Mouse (Mus musculus) megakaryocyte, embryonic 14.5 days (primary cell): ENCODE results near the gene Epha4. TPM values are rescaled to one million over a fixed set of nuclear protein-coding genes. Genes with fewer than 3 reads are reported as not detected.

Experiments used
- H3K27me3 ChIP-seq: replicated peaks from 2 replicates; pipeline ENCODE3; 2012; ENCODE audit warnings: inconsistent platforms
- H3K36me3 ChIP-seq: replicated peaks from 2 replicates; pipeline ENCODE3; 2012; ENCODE audit warnings: low read length, inconsistent platforms, mixed read lengths
- H3K4me1 ChIP-seq: 2 replicates; pipeline ENCODE4 v1.6.1; 2012; ENCODE audit warnings: inconsistent platforms
- H3K4me3 ChIP-seq: replicated peaks from 2 replicates; pipeline ENCODE3; 2012; ENCODE audit warnings: moderate library complexity, mild to moderate bottlenecking, inconsistent platforms
- H3K9me3 ChIP-seq: 2 replicates; pipeline ENCODE4 v1.6.1; 2012; ENCODE audit warnings: inconsistent platforms
- FLI1 ChIP-seq: IDR thresholded peaks from 2 replicates; pipeline ENCODE4 v1.6.1; 2012; ENCODE audit warnings: low read length, inconsistent platforms, mixed read lengths
- GATA1 ChIP-seq: IDR thresholded peaks from 3 replicates; pipeline ENCODE4 v1.6.1; 2012; ENCODE audit warnings: mixed read lengths, low read length, inconsistent platforms, borderline replicate concordance
- polyA plus RNA-seq: library from polyadenylated mRNA; stranded (reverse); fragments of >175 nt; gene quantifications from 2 replicates; pipeline ENCODE4 v1.2.3, GENCODE M21; 2012; ENCODE audit warnings: low replicate concordance; ENCODE audit not compliant: insufficient read depth

The Epha4 gene
- polyA plus RNA-seq, 1 experiment: 0.09 TPM

DNA sequence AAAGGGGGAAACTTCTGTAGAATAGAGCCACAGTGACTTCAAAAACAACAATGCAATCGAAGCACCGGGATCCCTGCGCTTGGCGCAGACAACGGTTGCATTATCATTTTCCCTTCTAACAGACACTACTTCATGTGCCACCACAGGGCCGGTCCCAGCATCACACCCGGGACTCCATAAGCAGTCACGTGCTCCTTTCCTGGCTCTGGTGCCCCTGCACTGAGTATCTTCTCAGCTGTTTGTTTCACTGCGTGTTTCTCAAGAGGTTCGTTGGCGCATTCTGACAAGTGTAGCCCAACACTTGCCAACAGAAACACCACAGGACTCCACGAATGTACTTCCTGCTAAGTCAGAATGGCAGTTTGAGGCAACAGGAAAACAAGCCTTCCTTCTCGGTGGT is 102.6 kb downstream of the Epha4 start:
- Histone ChIP-seq H3K27me3 (no peaks in the 10 kb centered on the region), H3K4me1 (no peaks in the 10 kb centered on the region), H3K9me3 (peaks cover 5% of the 10 kb centered on the region; the same call in 1 of the 2 replicates), H3K4me3 (no peak overlapping the region), H3K36me3 (no peaks in the 10 kb centered on the region)
- TF ChIP-seq FLI1 (no peak), GATA1 (no peak)

DNA sequence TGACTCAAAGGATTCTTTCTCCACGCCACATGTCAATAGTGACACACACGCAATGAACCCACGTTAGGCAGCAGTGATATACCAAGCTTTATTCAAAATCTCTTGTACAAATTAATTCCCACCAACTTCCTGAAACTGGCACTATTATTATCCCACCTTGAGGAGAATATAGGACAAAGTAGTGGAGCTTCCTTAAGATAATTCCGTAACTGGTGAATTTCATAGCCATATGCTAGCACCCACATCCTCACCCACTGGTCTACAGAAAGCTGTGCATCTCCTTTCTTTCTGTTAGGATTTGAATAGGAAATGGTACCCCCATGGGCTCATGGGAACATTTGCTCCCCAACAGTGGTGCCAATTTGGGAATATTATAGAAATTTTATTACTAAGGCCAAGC is 103.7 kb downstream of the Epha4 start:
- no peaks in the 10 kb centered on the region for H3K36me3 ChIP-seq
- H3K9me3 ChIP-seq: peaks cover 5% of the 10 kb centered on the region; the same call in 1 of the 2 replicates
- H3K4me1 ChIP-seq: no peaks in the 10 kb centered on the region
- no peaks in the 10 kb centered on the region for H3K27me3 ChIP-seq
- H3K4me3 ChIP-seq: no peak overlapping the region
- TF ChIP-seq GATA1 (no peak), FLI1 (no peak)

DNA sequence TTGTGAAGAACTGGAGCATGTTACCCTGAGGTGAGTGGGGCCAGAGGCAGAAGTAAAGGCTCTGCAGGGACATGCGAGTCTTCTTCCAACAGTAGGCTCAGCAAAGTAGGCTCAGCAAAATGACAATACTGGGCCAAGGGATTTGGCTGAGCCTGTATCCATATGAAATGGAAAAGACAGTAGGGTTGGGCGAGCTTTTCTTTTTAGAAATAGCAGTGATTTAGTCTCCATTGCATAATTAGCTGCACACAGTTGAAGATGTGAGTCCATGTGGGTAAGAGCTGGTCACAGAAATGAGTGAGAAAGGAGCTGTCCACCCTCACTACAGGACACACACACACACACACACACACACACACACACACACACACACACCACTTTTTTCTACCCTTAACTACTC is 104.2 kb downstream of the Epha4 start:
- TF ChIP-seq GATA1: no peak
- no peak for TF ChIP-seq FLI1
- no peaks in the 10 kb centered on the region for H3K36me3 ChIP-seq

DNA sequence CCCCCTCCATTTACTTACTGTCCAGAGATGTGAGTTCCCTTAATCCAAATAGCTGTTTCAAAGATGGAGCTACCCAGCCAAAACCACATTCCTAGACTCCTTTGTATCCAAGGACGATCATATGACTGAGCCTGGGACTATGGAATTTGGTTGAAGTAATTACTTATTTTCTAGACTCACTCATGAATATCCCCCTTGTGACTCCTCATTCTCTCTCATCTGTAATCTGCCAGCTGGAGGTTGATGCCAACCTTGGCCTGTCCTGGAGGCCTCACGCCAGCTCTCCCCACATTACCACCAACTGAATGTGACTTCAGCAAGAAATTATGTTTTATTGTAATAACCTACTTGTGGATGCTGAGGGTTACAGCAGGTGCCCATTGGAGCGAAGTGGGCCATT is 104.7 kb downstream of the Epha4 start:
- Histone ChIP-seq H3K4me1 (no peaks in the 10 kb centered on the region), H3K4me3 (no peak overlapping the region), H3K9me3 (peaks cover 5% of the 10 kb centered on the region; the same call in 1 of the 2 replicates), H3K36me3 (no peaks in the 10 kb centered on the region), H3K27me3 (no peaks in the 10 kb centered on the region)
- TF ChIP-seq GATA1: no peak

More for the DNA sequence above, 104.2 kb downstream of the Epha4 start:
- no peak overlapping the region for H3K4me3 ChIP-seq
- no peaks in the 10 kb centered on the region for H3K27me3 ChIP-seq
- no peaks in the 10 kb centered on the region for H3K4me1 ChIP-seq
- peaks cover 5% of the 10 kb centered on the region; the same call in 1 of the 2 replicates for H3K9me3 ChIP-seq

DNA sequence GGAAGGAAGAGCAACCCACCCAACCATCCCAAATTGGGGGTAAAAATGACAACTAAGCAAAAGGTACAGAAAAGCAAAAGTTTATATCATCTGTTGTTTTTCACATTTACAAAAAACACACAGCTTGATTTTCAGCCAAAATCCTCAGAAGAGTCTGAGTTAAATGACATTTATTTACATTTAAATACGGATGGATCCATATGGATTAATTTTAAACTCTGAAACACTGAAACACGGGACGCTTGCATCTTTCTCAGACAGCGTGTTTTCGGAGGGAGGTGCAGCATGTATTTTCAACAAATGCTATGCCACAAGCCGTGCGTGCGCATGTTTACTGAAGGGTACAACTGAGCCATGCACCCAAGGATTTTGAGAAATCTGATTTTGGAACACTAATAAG is 105.4 kb downstream of the Epha4 start:
- no peaks in the 10 kb centered on the region for H3K4me1 ChIP-seq
- H3K4me3 ChIP-seq: no peak overlapping the region
- H3K36me3 ChIP-seq: no peaks in the 10 kb centered on the region
- TF ChIP-seq FLI1 (no peak), GATA1 (no peak)
- peaks cover 1% of the 10 kb centered on the region for H3K27me3 ChIP-seq
- peaks cover 8% of the 10 kb centered on the region for H3K9me3 ChIP-seq

DNA sequence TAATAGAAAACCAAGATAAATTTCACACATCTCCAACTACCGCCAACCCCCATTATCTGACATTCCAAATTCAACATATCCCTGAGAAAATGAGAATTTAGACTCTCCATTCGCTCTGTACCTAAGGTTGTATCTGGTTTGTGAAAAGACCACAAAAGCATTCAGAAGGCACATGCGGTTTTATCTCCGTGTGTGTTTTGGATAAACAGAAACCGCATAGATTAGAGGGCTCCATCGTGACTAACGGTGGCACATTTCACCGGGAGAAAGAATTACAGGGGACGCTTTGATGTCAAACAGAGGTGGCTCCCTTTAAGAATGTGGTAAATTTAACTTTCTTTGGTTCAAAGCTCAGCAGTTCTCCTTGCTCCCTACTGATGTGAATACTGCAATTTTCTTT is 107.5 kb downstream of the Epha4 start:
- Histone ChIP-seq H3K9me3 (peaks cover 11% of the 10 kb centered on the region), H3K4me1 (no peaks in the 10 kb centered on the region), H3K4me3 (no peak overlapping the region), H3K36me3 (no peaks in the 10 kb centered on the region), H3K27me3 (peaks cover 2% of the 10 kb centered on the region)
- TF ChIP-seq FLI1 (no peak), GATA1 (no peak)

DNA sequence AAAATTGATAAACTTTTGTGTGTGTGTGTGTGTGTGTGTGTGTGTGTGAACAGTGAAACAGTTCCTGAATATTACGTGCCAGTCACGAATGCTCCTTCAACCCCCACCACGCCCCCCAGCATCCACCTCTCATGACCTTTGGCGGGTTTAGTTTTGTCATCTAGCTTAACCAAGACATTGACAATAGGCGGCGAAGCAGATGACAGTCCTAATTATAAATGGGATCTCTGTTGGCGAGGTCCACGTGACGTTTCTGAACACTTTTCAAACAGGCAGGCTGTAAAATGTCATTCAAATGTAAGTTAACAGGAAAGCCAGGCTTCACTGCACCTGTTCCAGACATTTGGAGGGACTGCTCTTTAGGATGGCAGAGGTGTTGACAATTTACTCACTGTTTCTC is 108.3 kb downstream of the Epha4 start:
- H3K4me1 ChIP-seq: peaks cover 1% of the 10 kb centered on the region; the same call in 1 of the 2 replicates
- no peaks in the 10 kb centered on the region for H3K36me3 ChIP-seq
- H3K9me3 ChIP-seq: peaks cover 12% of the 10 kb centered on the region
- H3K27me3 ChIP-seq: peaks cover 2% of the 10 kb centered on the region
- no peak overlapping the region for H3K4me3 ChIP-seq
- no peak for TF ChIP-seq FLI1
- TF ChIP-seq GATA1: no peak

DNA sequence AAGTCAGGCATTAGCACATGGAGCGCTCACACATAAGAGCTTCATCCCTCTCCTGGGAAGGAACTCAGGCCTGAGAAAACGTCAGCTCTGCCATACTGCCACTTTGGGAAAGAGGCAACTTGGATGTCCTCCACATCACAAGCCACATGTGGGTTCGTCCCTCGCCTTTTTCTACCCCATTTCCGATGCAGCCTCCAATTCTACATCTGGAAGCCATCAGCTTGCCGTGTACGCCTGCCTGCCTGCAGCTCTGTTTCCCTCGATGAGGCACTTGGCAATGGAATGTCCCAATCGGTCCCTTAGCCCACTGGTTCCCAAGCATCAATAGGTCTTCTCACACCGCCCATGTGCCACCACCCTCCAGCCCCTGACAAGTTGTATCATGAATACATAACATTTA is 110.4 kb downstream of the Epha4 start:
- Histone ChIP-seq H3K27me3 (peaks cover 2% of the 10 kb centered on the region), H3K4me1 (peaks cover 6% of the 10 kb centered on the region; the same call in 1 of the 2 replicates), H3K9me3 (peaks cover 9% of the 10 kb centered on the region), H3K36me3 (no peaks in the 10 kb centered on the region), H3K4me3 (no peak overlapping the region)
- TF ChIP-seq FLI1 (no peak), GATA1 (no peak)

DNA sequence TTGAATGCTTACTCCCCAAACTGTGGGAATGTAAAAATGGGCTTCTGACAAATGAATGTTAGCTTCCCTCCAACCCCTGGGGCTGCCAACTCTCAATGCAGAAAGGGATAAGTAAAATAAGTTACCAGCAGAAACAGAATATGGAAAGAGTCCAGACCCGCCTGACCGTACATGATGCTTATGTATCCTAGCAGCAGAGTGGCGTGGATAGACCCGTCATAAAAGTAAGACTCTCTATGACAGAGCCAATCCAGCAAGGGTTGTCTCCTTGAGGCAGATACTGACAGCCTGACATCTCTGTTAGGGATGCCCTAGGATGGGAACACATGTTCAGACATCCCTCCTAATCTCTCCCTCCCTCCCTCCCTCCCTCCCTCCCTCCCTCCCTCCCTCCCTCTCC is 111.9 kb downstream of the Epha4 start:
- H3K4me3 ChIP-seq: no peak overlapping the region
- H3K36me3 ChIP-seq: no peaks in the 10 kb centered on the region
- peaks cover 6% of the 10 kb centered on the region; the same call in 1 of the 2 replicates for H3K4me1 ChIP-seq
- peaks cover 9% of the 10 kb centered on the region for H3K9me3 ChIP-seq
- no peak for TF ChIP-seq GATA1
- TF ChIP-seq FLI1: no peak
- peaks cover 2% of the 10 kb centered on the region for H3K27me3 ChIP-seq

DNA sequence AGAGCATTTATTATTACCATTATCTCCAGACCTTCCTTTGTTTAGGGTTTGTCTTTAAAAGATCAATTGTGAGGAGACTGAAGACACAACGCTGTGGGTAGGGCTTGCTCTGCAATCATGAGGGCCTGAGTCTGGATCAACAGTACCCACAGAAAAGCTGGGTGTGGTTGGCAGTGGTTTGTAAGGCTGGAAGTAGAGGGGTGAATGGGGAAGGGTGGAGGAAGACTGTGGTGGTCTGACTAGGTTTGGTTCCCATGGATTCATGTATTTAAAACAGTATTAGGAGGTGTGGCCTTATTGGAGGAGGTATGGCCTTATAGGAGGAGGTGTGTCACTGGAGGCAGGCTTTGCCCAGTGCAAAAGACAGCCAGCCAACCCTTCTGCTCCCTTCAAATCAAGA is 113.4 kb downstream of the Epha4 start:
- peaks cover 2% of the 10 kb centered on the region for H3K27me3 ChIP-seq
- peaks cover 6% of the 10 kb centered on the region; the same call in 1 of the 2 replicates for H3K4me1 ChIP-seq
- H3K4me3 ChIP-seq: no peak overlapping the region
- no peak for TF ChIP-seq FLI1
- H3K36me3 ChIP-seq: no peaks in the 10 kb centered on the region
- H3K9me3 ChIP-seq: peaks cover 9% of the 10 kb centered on the region

DNA sequence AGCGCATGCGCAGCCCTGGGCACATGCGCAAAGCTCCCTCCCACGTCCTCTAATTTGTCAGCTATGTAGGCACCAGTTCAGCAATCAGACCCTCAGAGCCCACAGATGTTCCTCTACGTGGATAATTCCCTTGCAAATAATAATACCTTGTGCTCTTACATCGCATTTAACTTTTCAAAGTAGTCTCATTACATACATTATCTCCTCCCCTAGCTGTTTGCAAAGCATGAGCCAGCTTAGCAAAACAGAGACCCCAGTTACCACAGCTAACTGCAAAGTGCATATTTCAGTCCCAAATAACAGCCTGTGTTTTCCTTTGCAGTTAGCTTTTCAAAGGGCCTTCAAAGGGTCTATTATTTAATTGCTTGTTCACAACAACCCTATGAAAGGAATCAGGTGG is 123.3 kb downstream of the Epha4 start:
- no peaks in the 10 kb centered on the region for H3K36me3 ChIP-seq
- peaks cover 6% of the 10 kb centered on the region; the same call in 1 of the 2 replicates for H3K4me1 ChIP-seq
- TF ChIP-seq GATA1 (no peak), FLI1 (no peak)
- 0 out of 2 replicates have a peak, but pooled peaks cover 12% of the 10 kb centered on the region for H3K9me3 ChIP-seq
- no peak overlapping the region for H3K4me3 ChIP-seq
- H3K27me3 ChIP-seq: no peaks in the 10 kb centered on the region
